Mouse (Mus musculus) T-helper 1 cell (primary cell): Measurements from ENCODE around the gene Plgrkt.

Source experiments
- in situ Hi-C: fragments of 300-600 bp; cut with MboI, MseI; formaldehyde crosslinking; loops from one replicate; pipeline ENCODE4 v1.15.1; 2025; ENCODE audit warnings: high pct_unique_total_duplicates

Gene Plgrkt

GRCm38 (mm10) chr19:29360251-29360650 is 6.9 kb downstream of the Plgrkt start:
- in situ Hi-C loops: loop anchor here (10.0 kb wide), 1 partner anchor 95 kb away; no protein-coding TSS in a partner anchor

- in situ Hi-C loops: loop anchor here (5.0 kb wide), 1 partner anchor 304 kb away; no protein-coding TSS in a partner anchor
These were observed 10.9 kb downstream of the Plgrkt start for GRCm38 (mm10) chr19:29356281-29356680.

- in situ Hi-C loops: loop anchor here (5.0 kb wide), 1 partner anchor 303 kb away; no protein-coding TSS in a partner anchor
These were observed 12.0 kb downstream of the Plgrkt start for GRCm38 (mm10) chr19:29354895-29355877.

- in situ Hi-C loops: no loop called here
These were observed 16.2 kb downstream of the Plgrkt start for GRCm38 (mm10) chr19:29350991-29351390.

- in situ Hi-C loops: no loop called here
These were observed 21.6 kb downstream of the Plgrkt start for GRCm38 (mm10) chr19:29345636-29346035.

GRCm38 (mm10) chr19:29344868-29345267 is 22.3 kb downstream of the Plgrkt start:
- in situ Hi-C loops: no loop called here

- in situ Hi-C loops: no loop called here
These were observed 24.9 kb downstream of the Plgrkt start for GRCm38 (mm10) chr19:29342281-29342680.

- in situ Hi-C loops: no loop called here
These were observed 26.2 kb downstream of the Plgrkt start for GRCm38 (mm10) chr19:29341029-29341428.

GRCm38 (mm10) chr19:29336624-29337023 is 30.6 kb downstream of the Plgrkt start:
- in situ Hi-C loops: no loop called here

- in situ Hi-C loops: no loop called here
These were observed 33.0 kb downstream of the Plgrkt start, which contains the start of gene Rln1 for GRCm38 (mm10) chr19:29334068-29334745. Gene Rln1 (minus strand): TSS chr19:29334670.

- in situ Hi-C loops: no loop called here
These were observed 40.2 kb downstream of the Plgrkt start for GRCm38 (mm10) chr19:29326822-29327552.

GRCm38 (mm10) chr19:29326396-29326795 is 40.8 kb downstream of the Plgrkt start:
- in situ Hi-C loops: no loop called here

GRCm38 (mm10) chr19:29325852-29326180 is 41.4 kb downstream of the Plgrkt start:
- in situ Hi-C loops: no loop called here

GRCm38 (mm10) chr19:29325053-29325851 is 41.9 kb downstream of the Plgrkt start, which contains the start of gene Insl6:
Gene Insl6 (minus strand): TSS chr19:29325356.
- in situ Hi-C loops: no loop called here

- in situ Hi-C loops: no loop called here
These were observed 43.7 kb downstream of the Plgrkt start for GRCm38 (mm10) chr19:29323416-29324049.

- in situ Hi-C loops: no loop called here
These were observed 54.5 kb downstream of the Plgrkt start for GRCm38 (mm10) chr19:29312661-29313060.

GRCm38 (mm10) chr19:29311791-29312190 is 55.4 kb downstream of the Plgrkt start:
- in situ Hi-C loops: no loop called here

- in situ Hi-C loops: no loop called here
These were observed 58.4 kb downstream of the Plgrkt start for GRCm38 (mm10) chr19:29308832-29309231.

GRCm38 (mm10) chr19:29302119-29302518 is 65.1 kb downstream of the Plgrkt start:
- in situ Hi-C loops: no loop called here

- in situ Hi-C loops: no loop called here
These were observed 66.3 kb downstream of the Plgrkt start for GRCm38 (mm10) chr19:29300919-29301318.
